Mouse (Mus musculus) cerebellum, postnatal 25 days (tissue): ENCODE results near the gene Mpp1.
A peak's percentile ranks its signal among the peaks of the same experiment; 100 is the strongest.

Experiments
- DNase-seq, 2 experiments: peaks; one replicate each; pipeline ENCODE4 v3.0.0; 2021; ENCODE audit warnings: mixed read lengths in 2 of 2

The Mpp1 gene

DNA sequence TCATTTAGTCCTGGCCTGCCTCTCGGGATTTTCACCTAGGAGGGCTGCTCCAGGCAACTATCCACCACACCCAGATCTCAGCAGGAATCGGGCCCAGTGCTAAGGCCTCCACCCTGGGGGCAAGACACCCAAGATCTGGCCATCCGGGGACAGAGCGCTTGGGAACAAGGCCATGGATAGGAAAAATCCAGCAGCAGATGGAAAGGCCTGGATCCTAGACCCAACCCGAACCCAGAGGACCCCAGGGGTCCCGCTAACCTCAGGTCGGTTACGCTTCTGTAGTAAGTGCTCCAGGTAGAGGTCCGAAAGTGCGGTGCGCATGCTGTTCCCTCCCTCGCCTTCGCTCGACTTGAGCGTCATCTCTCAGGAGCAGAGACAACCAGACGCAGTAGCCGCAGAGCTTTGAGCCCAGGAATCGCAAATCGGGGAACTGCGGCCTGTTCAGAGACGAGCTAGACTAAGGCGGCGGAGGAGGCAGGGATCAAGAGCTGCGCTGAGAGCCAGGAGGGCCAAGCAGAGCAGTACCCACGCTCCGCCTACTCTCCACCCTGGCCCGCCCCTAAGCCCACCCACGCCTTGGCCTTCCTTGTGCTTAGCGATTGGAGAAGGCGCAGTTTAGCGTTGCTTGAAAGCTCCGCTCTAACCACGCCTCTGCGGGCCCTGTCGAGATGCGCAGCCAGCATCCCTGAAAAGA, at the start of gene Mpp1:
Gene Mpp1, minus strand, starts transcription at position 550 of the 694 bp plus-strand sequence.
- DNase-seq = peak; percentile 76 to 83

- no peak for DNase-seq
Measured at GRCm38 (mm10) chrX:75163670-75164069, 32.9 kb upstream of the Mpp1 start, which contains the start of gene Smim9. Gene Smim9 (minus strand): TSS chrX:75163770.

DNA sequence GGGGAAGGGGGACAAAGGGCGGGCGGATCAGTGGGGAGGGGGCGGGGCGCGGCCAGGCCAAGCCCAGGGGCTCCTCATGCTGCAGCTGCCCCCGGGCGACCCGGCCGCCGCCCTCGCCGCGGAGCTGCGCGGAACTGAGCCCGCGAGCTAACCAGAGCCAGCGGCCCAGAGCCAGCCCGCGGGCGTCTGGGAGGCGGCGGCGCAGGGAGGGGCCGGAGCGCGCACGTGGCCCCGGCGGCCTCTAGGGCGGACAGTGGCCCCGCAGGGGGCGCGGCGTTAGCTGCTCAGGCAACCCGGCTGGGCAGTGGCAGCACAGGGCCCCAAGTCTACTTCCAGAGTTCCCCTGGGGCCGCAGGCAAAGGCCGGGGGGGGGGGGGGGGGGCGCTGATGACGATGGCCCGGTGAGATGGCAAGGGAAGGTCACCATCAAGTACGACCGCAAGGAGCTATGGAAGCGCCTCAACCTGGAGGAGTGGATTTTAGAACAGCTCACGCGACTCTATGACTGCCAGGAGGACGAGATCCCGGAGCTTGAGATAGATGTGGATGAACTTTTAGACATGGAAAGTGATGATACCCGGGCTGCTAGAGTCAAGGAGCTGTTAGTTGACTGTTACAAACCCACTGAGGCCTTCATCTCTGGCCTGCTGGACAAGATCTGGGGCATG, 24.9 kb upstream of the Mpp1 start:
- peak; percentile 27 to 66 for DNase-seq

GRCm38 (mm10) chrX:75152249-75152648, 21.4 kb upstream of the Mpp1 start:
- DNase-seq = no peak

- DNase-seq = no peak
Measured at GRCm38 (mm10) chrX:75150304-75150703, 19.5 kb upstream of the Mpp1 start.

DNA sequence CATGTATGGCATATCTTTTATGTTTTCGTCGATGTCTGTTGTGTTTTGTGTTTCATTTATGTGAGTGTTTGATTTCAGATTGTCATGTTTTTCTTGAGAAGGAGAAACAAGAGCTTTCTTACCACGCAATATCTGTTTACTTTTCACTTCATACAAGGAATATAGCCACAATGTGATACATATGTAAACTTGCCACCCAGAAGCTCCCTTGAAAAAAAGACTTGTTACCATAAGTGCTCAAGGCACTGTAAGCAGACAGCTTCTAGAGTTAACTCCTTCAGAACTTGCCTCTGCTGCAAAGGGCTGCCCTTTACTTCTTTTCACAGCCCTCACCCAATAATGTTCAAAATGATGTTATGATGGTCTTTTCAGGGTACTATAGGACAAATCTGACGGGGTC, 17.6 kb upstream of the Mpp1 start:
- no peak for DNase-seq

DNA sequence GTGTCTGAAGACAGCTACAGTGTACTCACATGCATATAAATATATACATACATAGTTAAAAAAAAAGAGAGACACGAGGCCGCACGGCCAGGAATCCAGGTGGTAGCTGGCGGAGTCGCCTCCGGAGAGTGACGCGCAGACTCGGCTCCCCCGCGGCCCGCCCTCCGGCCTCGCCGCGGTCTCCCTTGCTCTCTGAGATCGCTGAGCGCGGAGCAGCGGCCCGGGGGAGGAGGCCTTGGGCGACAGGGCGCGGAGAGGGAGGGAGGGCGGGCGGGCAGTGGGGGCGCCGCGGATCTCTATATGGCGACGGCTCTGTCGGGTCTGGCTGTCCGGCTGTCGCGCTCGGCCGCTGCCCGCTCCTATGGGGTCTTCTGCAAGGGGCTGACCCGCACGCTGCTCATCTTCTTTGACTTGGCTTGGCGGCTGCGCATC, 12.3 kb upstream of the Mpp1 start:
- peak; percentile 8 to 47 for DNase-seq

- no peak for DNase-seq
Measured at GRCm38 (mm10) chrX:75138182-75138581, 7.4 kb upstream of the Mpp1 start.

GRCm38 (mm10) chrX:75137729-75138128, 6.9 kb upstream of the Mpp1 start:
- DNase-seq = no peak

GRCm38 (mm10) chrX:75136938-75137337, 6.1 kb upstream of the Mpp1 start:
- no peak for DNase-seq

DNA sequence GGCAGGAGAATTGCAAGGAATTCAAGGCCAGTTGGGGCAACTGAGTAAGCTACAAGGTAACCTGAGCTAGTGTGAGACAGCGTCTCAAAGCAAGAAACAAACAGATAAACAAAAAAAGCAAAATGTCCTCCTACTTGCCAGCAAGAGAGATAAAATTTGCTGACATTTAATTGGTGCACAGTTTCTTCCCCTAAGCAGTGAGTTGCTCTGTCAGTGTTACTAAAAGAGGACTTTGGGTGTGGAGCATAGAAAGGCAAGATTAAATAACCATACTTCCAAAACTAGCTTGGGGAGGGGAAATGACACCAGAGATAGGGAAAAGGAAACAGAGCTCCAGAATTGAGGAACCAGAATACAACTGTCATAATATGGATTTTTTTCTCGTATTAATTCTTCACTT, 1.3 kb downstream of the Mpp1 start:
- DNase-seq = no peak

- peak in 1 of 2 experiments; percentile 29 for DNase-seq
Measured at GRCm38 (mm10) chrX:75128333-75128980, 2.4 kb downstream of the Mpp1 start.

DNA sequence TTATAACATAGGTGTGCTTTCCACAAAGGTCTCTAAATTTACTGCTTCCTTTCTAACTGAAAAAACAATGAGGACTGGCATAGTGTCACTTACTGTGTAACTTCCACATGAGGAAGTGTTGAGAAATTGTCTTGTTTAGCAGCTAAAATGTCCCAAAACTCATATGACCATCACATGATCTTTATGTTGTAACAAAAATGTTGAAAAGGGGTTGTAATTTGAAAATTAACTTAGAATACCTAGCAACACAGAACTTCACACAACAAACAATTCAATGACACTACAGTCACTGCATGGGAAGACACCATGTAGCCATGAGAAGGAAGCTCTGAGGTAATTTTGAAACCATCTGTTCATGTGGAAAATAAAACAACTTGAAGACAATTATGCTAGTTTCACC, 3.9 kb downstream of the Mpp1 start:
- no peak for DNase-seq

DNA sequence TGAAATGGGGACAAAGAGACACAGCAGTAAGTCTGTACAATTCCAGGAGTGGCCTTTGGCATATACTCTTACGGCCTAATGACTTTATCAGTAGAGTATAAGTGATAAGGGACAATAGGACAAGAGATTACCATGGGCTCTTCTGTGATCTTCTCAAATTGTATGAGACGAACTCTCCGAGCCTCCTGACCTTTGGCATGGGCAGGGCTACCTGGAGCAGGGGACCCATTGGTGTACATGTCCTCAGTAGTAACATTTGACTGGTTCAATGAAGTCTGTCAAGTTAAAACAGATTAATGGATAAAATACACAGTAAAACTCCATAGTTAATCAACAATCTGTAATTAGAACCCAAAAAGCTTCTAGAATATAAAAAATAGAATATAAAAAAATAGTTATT, 5.2 kb downstream of the Mpp1 start:
- DNase-seq = no peak

- no peak for DNase-seq
Measured at GRCm38 (mm10) chrX:75115550-75115949, 15.3 kb downstream of the Mpp1 start.

DNA sequence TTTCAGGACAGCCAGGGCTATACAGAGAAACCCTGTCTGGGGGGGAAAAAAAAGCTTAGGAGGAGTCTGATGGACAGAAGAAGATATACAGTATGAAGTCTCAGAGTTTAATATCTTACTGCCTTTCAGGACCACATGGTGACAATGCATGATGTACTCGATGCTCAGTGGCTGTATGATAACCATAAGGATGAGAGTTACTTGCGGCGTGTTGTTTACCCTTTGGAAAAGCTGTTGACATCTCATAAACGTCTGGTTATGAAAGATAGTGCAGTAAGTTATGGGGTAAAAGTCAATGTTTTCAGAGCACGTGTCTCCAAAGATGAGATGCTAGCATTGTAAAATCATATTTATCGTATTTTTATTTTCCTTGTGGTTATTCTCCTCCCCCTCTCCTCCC, 28.5 kb downstream of the Mpp1 start:
- no peak for DNase-seq

DNA sequence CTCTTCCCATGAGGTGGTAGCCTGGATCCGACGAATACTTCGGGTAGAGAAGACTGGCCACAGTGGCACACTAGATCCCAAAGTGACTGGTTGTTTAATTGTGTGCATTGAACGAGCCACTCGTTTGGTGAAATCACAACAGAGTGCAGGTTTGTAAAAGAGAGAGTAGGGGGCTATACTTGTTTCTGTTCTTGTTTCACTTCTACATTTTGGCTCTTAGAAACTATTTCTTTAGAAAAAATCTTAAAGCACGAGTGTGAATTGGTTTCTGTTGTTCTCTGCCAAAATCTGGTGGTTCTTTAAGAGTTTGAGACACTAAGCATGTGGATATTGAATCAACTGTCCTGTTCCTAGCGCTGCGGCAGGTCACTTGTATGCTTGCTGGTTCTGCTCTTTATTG, 32.0 kb downstream of the Mpp1 start:
- no peak for DNase-seq

DNA sequence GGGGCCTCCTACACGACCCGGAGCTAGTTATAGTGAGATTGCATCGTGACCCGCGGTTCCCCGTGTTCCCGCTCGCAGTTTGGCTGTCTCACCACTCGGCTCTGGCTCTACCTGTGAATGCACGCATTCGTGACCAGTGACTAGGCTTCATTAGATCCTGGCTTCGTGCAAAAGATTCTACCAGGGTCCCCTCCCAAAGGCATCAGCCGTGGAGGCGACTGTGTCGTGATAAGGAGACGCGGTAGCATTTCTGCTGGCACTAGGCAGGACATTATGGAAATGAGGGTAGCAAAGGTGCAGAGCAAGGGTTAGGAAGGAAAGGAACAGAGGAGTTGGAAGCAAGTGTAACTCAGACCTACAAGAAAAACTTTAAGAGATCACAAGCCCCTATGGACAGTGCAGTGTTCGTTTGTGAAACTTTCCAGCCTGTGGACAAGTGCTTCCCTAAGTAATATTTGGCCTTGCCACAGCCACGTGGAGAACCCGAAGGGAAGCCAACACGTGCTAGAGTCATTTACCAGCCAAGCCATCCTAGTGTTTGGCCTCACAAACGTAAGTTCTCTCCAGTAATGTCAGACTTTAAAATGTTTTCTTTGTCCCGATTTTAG, 34.5 kb downstream of the Mpp1 start:
- DNase-seq = peak in 1 of 2 experiments; percentile 2

- peak; percentile 88 to 93 for DNase-seq
Measured at GRCm38 (mm10) chrX:75095369-75096162, 35.2 kb downstream of the Mpp1 start, which contains the start of gene Dkc1. Gene Dkc1 (plus strand): TSS chrX:75095854.

DNA sequence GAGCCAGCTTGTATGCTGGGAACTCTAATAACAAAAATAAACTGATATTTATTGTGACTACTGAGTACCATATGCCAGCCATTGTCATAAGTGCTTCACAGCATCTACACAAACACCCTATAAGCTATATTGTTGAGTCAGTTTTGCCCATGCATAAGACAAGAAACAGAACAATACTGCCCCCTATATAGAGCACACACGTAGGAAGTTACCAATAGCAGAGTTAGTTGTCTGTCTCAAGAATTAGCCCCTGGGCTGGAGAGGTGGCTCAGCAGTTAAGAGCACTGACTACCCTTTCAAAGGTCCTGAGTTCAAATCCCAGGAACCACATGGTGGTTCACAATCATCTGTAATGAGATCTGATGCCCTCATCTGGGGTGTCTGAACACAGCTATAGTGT, 45.2 kb downstream of the Mpp1 start:
- no peak for DNase-seq

- peak; percentile 7 to 61 for DNase-seq
Measured at GRCm38 (mm10) chrX:75084774-75085508, 45.9 kb downstream of the Mpp1 start, which contains the start of gene Gab3. Gene Gab3 (minus strand): TSS chrX:75085458.
